Mouse (Mus musculus) heart, postnatal 0 days (tissue): ENCODE measurements around the gene Tent4a.

Source experiments
- CTCF ChIP-seq: IDR thresholded peaks from 2 replicates; pipeline ENCODE4 v1.5.1; 2016; ENCODE audit warnings: antibody characterized with exemption, control low read depth, low read depth
- EP300 ChIP-seq: IDR thresholded peaks from 2 replicates; pipeline ENCODE4 v1.6.1; 2016; ENCODE audit warnings: antibody characterized with exemption, low read depth

- TF ChIP-seq CTCF, result no peak
- no peak for TF ChIP-seq EP300
Measured at GRCm38 (mm10) chr13:69559291-69559961, 25.0 kb upstream of the Tent4a start.
